Mouse (Mus musculus) layer of hippocampus, adult 9-10 months (tissue): ENCODE results near the gene Vwa7.
"Not testable (repeated sequence)": the region's sequence is repeated elsewhere in the genome, so short reads cannot be mapped to it uniquely, and the experiment has no call there.

Experiments used
- DNase-seq: peaks from one replicate; pipeline ENCODE4 v3.0.0; 2022; ENCODE audit warnings: low spot score

Vwa7 gene

DNA sequence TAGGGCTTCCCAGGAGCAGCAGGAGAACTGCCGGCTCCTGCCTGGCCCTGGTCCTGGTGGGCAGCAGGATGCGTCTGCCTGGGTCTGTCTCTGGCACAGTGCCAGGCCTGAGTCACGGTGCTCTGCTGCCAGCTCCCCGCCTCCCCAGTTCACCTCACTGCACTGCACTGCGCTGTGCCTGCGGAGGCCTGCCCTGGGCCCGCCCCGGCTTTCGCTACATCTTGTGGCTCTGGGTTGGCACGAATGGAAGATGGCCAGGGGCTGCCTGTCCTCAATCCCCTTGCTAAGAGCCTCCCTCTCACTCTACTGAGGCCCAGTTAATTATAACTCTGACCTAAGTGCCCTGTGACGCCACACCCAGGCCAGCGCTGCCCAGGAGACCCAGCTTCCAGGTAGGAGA, at the start of gene Vwa7:
Gene Vwa7 (plus strand): TSS at position 204 of the 400 bp plus-strand sequence.
- no peak for DNase-seq

DNA sequence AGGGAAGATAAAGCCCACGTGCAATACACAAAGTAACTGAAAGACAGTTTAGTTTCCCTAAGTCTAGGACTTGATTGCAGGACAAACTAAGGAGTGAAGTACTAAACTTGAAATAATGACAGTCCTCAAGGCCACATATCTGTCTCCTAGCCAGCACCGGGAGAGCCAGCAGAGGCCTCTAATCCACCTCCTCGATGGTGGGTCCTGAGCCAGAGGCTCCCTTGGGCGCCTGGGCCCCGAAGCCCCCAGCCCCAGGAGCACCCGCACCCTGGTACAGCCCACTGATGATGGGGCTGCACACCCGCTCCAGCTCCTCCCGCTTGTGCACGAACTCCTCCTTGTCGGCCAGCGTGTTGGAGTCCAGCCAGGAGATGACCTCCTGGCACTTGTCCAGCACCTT, 46.6 kb upstream of the Vwa7 start, which contains the start of gene Gm20481:
Gene Gm20481 (plus strand): TSS at position 91 of the 400 bp plus-strand sequence.
- DNase-seq, result not testable (repeated sequence)

DNA sequence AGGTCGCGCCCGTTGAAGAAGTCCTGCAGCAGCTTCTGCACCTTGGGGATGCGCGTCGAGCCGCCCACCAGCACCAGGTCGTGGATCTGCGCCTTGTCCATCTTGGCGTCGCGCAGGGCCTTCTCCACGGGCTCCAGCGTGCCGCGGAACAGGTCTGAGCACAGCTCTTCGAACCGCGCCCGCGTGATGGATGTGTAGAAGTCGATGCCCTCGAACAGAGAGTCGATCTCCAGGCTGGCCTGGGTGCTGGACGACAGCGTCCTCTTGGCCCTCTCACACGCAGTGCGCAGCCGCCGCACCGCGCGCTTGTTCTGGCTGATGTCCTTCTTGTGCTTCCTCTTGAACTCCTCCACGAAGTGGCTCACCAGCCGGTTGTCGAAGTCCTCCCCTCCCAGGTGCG, 45.5 kb upstream of the Vwa7 start:
- not testable (repeated sequence) for DNase-seq

DNA sequence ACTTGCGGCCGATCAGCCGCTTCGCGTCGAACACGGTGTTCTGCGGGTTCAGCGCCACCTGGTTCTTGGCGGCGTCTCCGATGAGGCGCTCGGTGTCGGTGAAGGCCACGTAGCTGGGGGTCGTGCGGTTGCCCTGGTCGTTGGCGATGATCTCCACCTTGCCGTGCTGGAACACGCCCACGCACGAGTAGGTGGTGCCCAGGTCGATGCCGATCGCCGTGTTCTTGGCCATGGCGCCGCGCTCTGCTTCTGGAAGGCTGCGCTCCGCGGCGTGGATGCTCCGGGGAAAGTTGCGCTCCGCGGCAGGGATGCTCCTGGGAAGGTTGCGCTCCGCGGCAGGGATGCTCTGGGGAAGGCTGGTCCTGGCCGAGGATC, 44.7 kb upstream of the Vwa7 start:
- DNase-seq, result not testable (repeated sequence)

DNA sequence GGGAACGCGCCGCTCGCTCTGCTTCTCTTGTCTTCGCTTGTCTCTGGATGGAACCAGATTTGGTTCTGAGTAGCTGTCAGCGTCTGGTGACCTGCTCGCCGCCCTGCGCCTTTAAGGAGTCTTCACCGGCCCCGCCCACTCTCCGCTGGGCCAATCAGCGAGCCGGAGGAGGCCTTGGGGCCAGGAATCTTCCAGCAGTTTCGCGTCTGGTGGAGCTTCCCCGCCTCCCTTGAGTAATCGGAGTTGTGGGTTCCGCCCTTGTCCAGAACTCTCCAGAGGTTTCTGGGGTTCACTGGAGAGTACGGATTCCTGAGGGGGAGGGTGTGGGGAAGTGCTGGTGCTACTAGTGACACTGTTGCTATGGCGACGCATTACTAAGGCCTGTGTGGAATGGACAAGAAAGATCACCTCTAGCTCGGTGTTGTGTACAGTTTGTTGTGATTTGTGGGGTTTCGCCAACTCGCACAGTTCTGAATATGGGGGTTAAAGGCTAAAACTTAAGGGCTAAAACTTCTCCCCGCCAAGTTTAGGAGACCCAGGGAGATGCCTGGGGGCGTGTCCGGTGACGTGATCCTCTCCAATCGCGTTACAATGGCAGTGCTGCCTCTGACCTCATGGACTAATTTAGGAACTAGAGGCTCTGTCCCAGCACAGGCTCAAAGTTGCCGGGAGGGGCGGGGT, 44.2 kb upstream of the Vwa7 start, which contains the start of the genes Hspa1a and Hspa1l:
Gene Hspa1a (minus strand): TSS at position 88 of the 681 bp plus-strand sequence.
Gene Hspa1l (plus strand): TSS at position 635 of the 681 bp plus-strand sequence.
- peak; percentile 71 for DNase-seq

DNA sequence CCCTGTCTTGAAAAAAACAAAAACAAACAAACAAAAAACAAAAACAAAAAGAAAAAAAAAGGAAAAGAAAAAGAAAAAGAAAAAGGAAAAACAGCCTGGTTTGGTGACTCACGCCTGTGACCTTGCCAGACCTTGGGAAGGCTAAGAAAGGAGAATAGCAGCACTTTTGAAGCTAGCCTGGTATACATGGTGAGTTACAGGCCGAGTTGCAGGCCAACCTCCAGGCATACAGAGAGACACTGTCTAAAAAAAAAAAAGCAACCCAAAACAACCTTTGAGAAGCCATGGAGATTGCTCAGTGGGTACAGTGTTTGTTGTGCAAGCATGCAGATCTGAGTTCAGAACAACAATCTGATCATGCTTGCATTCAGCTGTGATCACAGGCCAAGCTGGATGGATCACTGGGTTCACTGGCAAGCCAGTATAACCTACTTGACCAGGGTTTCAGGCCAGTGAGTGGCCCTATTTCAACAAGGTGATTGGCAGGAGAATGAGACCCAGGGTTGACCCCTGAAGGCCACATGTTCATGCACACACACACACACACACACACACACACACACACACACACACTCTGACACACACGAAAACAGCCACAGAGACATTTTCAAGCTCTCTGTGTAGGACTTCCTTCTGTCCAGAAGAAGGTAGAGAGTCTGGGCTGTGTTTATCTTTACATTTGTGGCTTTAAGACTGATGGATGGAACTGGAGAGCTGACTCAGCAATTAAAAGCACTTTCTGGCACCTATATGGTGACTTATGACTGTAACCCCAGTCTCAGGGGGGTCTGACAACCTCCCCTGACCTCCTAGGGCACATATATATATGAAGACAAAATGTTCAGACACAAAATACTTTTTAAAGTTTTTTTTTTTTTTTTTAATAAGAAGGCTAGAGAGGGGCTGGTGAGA, 40.5 kb upstream of the Vwa7 start:
- no peak for DNase-seq

DNA sequence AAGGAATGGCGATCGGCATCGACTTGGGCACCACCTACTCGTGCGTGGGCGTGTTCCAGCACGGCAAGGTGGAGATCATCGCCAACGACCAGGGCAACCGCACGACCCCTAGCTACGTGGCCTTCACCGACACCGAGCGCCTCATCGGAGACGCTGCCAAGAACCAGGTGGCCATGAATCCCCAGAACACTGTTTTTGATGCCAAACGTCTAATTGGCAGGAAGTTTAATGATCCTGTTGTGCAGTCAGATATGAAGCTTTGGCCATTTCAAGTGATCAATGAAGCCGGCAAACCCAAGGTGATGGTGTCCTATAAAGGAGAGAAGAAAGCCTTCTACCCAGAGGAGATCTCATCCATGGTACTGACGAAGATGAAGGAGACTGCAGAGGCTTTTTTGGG, 39.4 kb upstream of the Vwa7 start:
- DNase-seq, result no peak

DNA sequence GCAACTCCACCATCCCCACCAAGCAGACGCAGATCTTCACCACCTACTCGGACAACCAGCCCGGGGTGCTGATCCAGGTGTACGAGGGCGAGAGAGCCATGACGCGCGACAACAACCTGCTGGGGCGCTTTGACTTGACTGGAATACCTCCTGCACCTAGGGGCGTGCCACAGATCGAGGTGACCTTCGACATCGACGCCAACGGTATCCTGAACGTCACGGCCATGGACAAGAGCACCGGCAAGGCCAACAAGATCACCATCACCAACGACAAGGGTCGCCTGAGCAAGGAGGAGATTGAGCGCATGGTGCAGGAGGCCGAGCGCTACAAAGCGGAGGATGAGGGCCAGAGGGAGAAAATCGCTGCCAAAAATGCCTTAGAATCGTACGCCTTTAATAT, 38.1 kb upstream of the Vwa7 start:
- no peak for DNase-seq

DNA sequence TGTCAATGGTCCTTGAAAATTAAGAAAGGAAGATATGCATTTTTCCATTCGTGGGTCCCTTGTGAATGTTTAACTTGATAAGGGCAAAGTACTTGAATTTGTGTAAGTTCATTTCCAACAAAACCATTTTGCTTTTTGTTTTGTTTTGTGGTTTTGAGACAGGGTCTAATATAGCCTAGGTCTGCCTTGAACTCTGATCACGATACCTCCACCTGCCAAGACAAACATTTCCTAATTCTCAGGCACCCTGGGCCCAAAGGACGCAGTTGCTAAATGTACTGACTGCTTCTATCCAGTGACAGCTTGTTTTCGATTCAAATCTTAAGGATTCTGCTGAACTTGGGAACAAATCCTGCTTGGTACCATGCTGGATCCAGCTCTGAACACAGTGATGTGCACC, 36.7 kb upstream of the Vwa7 start:
- no peak for DNase-seq

DNA sequence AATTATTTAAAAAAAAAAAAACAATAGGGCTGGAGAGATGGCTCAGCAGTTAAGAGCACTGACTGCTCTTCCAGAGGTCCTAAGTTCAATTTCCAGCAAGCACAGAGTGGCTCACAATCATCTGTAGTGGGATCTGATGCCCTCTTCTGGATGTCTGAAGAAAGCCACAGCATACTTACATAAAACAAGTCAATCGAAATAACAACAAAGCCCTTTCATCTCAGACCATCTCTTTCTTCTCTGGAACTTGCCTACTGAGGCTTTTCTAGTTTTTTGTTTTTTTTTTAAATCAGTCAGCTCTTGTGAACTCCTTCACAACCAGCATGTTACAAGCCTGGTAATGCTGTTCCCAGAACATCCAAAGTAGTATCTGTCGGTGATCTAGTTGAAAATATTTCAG, 35.7 kb upstream of the Vwa7 start:
- no peak for DNase-seq

DNA sequence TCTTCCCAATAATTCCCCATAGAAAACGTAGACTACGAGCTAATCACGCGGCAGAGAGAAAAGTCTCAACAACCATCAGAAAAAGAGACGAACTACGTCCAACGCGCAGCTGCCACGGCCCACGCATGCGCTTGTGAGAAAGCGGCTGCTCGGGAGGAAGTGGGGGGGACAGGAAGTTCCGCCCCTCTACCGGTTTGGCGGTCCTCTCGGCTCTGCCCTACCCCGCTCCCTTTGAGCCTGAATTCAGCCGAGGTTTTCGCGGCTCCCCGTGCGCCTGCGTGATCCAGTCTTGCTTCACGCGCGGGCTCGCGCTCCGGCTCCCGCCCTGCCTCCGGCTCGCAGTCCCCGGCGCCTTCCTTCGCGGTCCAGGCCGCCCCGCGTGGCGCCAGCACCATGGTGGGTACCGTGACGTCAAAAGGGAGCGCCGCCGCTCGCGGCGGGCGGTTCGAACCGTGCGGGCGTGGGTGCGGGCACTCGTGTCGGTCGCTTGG, 34.6 kb upstream of the Vwa7 start, which contains the start of gene Lsm2:
Gene Lsm2 (plus strand): TSS at position 173 of the 491 bp plus-strand sequence.
- peak; percentile 80 for DNase-seq

DNA sequence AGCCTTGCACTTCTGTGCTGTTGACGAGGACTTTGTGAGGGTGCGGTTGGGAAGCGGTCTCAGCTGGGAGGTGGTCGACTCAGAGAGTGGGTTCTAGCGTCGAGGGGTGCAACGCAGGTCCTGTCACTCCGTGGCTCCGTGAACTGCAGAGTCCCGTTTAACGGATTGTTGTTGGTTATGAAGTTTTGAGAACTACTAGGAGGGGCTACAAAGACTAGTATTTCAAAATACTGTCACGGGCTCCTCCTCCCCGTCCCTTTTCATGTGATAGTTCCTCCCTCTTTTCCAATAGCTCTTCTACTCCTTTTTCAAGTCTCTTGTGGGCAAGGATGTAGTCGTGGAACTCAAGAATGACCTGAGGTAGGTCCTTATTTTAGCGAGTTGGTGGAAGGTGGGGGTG, 34.1 kb upstream of the Vwa7 start:
- no peak for DNase-seq

DNA sequence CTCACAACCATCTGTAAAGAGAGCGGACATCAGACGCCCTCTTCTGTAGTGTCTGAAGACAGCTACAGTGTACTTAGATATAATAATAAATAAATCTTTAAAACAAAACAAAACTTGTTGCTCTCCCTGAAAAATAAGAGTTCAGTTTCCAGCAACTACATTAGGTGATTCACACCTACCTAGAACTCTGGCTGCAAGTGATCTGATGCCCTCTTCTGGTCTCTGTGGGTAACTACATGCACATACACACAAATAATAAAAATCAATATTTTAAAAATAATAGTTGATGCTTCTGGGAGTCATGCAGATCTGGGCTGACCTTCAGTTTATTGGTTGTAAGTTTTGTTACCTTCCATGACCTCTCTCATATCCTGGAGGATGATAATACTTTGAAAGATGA, 32.2 kb upstream of the Vwa7 start:
- no peak for DNase-seq

DNA sequence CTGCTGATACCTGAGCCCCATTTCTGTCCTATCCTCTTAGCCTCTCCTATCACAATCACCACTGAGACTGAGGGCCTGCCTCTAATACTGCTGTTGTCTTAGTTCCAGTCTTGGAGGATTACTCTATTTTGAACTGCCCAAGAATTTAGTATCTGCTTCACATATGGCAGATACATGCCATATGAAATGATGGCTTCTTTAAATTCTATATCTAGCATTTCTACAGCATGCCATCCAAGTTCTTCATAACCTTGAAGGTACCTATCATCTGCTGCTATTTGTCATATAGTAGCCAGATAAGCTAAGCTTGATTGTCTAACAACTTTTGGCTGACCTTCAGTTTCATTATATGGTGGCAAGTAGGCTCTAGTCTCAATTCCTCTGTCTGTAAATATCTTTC, 21.6 kb upstream of the Vwa7 start:
- no peak for DNase-seq

DNA sequence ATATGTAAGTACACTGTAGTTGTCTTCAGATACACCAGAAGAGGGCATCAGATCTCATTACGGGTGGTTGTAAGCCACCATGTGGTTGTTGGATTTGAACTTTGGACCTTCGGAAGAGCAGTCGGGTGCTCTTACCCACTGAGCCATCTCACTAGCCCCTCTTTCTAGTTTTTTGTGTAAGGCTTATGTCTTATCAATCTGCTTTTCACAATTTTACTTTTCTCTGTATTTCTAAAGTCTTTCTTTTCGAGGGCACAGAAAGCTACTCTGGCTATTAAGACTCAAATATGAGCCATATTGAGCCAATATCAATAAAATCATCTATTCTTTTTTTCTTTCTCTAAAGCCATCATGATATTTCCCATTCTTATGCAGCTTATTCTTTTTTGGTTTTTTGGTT, 21.2 kb upstream of the Vwa7 start:
- DNase-seq, result not testable (repeated sequence)

DNA sequence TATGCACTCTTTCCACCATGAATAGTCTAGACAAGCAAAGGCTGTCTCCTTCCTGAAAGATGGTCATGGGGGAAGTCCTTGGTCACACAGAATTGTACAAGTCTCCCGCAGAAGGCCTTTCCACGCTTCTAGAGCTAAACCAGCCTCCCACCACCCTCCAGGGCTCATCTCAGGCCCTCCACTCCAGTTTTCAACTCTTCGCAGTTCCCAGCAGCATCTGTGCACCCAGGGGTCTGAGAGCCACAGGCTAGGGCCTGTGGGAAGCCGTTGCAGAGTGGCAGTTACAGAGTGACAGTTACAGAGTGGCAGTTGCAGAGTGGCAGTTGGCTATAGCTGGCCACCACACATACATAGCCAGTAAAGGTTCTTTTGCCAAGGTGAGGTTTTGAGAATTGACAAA, 20.5 kb upstream of the Vwa7 start:
- DNase-seq, result not testable (repeated sequence)

DNA sequence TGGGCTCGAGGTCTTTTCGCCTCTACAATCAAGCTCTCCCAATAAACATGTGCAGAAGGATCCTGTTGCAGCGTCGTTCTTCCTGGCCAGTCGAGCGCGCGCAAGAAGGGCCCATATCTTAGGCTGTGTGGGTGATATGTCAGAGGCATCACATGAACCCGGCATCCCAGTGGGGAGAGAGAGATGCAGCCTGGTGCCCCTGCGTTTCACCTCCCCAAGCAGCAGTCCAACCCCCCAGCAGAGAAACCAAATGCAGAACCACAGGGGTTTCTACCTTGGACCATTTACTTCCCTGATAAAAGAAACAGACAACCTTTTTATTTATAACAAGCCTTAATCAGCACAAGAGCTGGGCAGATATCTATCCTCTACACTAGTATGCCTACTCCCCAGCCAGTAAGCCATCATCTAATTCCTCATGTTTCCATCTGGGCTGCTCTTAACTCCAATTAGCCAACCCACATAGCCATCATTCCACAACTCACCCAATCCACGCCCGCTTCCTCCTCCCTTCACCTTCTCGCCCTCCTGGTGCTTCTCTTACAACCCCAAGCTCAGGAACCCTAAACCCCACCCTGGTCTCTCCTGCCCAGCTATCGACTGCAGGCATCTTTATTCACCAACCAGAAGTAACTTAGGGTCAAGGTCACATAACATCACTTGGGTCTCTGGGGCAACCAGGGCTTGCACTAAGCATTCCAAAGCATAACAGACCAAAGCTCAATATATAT, 19.8 kb upstream of the Vwa7 start:
- no peak for DNase-seq

DNA sequence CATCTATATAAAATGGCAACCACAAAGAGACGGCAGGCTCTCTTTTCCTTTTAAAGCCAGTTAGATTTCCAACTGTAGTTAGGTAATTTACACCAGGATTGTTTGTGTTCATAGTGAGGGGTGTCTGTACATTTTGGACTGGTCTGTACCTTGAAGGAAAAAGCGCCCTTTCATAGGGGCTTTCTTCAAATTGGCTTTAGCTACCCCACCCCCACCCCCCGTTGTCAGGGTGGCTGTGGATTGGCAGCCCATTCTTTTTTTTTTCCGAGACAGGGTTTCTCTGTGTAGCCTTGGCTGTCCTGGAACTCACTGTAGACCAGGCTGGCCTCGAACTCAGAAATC, 19.3 kb upstream of the Vwa7 start:
- DNase-seq, result no peak

DNA sequence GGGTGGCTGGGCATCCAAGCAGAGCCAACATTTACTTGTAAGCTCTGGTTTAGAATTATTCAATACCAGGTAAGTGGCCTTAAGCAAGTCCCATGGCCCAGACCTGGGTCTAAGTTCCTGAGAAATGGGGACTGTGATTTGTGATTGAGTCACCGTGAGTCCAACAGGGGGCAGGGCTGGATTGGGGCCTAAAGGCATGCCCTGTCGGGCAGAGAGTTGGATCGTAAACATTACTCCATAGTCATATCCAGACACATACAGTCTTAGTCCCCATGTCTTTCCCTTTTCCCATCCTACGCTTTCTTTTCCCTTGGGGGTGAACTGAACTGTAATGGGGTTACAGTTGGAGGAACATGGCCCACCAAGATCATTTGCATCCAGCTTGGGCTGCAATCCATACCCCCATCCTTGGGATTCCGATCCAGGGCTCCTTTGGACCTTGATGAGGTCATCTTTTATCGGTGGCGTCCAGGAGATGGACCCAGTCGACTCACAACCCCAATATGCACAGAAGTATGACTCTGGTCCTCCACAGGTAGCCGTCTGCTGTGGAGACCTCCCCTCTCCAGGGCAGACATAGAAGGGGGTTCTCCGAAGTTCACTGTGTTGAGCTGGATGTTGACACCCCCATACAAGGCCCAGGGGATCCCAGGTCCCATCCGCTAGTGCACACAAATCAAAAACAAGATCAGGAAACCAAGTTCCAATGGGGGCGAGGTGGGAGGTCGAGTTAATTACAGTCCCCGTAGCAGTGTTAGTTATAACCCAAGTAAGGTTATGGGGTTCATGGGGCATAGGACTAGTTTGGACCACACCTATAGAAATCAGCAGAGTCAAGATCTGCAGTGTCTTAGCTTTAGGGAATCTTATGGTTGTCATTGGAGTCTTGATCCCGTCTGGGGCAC, 17.6 kb upstream of the Vwa7 start:
- DNase-seq, result no peak

DNA sequence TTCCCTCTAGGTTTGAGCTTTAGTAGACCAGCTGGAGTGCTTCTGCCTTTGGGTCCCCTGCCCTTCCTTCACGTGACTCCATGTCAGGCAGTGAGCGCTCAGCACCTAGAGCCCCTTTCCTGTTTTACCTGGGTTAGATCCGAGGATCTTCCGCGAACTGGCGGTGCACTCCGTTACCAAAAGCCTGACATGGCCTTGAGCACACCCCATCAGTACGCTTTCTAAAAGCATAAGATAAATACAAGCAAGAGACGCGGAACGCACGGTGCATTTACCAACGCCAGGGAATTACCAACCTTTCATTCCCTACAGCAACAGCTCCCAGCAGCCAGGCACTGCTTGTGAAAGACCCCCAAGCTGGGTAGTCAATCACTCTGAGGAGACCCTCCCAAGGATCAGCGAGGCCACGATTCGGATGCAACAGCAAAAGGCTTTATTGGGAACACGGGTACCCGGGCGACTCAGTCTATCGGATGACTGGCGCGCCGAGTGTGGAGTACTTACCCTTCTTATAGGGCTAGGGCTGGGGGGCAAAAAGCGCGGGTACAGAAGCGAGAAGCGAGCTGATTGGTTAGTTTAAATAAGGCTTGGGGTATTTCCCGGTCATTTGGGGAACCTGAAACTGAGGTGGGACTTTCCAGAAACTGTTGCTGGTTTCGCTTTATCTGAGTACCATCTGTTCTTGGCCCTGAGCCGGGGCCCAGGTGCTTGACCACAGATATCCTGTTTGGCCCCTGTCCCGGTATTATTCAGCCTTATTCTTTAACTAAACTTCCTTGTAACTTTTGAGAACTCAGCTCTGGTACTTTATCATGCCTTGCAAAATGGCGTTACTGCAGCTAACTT, 16.3 kb upstream of the Vwa7 start:
- DNase-seq, result not testable (repeated sequence)
